Mouse (Mus musculus): Measurements from ENCODE around the gene Chn1.

Chn1 gene

DNA sequence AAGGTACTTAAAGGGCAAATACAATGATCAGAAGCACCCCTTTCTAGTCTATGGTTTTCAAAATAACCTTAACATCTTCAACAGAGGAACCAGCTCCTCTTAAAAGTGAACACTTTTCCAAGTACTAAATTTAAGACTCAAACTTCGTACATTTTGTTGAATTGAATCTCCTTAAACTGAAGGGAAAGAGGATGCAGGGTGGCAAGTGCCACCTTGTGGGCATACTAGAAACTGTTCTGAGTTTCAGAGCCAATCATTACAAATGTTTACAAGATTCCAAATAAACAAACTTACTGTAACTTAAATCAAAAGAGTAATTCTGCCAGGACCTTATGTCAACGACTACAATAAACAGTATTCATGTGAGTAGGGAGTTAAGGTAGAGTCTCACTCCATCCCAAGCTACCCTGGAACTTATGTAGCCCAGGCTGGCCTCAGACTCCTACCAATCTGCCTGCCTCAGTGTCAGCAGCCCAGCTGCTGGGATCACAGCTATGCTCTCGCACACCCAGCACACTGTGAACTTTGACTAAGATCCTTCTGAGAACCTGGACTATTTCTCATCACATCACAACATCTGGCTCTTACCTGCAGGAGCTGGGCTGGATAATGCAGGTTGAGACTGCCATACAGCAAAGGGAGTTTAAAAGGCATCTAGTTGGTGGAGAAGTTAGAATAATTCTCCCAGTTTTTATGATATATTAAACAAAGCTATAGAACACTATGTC, 29.3 kb downstream of the Chn1 start:
- peak in 1 of 2 experiments; percentile 14 for DNase-seq

DNA sequence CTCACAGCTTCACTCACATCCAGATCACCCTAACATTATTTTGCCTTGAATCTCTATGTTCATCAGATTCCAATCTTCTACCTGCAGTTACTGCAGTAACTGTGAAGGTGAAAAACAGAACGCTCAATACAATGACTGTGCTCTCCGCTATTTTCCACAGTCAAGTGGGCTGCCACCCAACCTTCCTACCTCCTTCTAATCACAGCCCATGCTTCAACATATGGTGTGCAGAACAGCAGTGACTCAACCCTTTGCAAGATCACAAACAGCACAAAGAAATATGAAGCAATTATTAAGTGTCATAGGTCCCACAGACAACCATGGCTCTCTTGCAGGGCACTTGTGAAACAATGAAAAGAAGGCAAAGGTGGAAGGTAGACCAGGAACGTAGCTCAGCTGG, 33.9 kb downstream of the Chn1 start:
- no peak for DNase-seq

DNA sequence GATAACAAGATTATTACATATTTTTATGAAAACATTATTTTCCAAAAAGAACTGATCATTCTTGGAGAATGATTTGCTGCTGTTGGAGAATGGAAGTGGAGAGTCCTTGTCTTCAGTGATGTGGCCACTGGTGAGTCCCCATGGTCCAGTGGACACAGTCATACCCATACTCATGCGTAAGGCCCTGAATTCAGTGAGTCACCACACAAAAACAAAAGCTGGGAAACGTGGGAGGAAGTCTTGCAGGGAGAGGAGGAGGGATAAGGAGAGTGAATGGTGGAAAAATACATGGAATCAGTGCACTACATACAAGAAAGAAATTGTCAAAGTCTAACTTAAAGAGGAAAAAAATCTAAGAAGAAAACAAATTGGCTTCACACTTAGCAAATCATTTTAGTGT, 47.3 kb downstream of the Chn1 start:
- DNase-seq: no peak

DNA sequence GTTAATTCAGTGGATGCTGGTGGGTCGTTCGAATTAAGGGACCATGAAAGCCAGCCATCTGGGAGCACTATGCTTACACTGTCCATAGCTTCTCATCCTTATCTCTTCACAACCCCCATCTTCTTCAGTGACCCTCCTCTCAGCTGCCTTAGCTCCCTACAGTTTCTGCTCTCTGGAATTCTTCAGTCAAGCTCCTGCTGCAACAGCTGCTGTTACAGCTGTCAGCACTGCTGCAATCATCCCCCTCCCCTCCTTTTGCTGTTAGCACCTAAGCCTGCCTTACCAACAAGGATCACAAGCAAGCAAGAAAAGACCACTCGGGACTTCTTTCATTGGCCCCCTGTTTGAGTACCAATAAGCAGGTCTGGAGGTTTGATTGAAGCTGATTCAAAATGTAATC, 50.2 kb downstream of the Chn1 start:
- no peak for DNase-seq

DNA sequence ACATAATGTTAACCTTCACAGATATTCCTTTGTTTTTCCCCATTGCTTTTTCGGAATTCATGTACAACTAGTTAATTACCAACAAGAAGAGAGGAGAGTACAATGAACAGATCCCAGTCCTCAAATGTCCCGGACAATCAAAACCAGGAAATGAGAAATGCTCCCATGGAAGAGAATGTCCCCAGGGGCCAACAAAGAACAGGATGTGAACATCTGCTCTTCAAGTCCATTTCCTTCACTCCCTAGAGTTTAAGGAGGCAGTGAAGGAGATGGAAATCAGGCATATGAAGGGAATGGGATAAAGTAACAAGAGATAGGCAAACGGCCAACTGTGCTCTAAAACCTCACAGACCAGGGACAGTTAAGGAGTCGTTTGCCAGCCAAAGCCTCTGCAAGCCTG, 53.3 kb downstream of the Chn1 start:
- DNase-seq: no peak

DNA sequence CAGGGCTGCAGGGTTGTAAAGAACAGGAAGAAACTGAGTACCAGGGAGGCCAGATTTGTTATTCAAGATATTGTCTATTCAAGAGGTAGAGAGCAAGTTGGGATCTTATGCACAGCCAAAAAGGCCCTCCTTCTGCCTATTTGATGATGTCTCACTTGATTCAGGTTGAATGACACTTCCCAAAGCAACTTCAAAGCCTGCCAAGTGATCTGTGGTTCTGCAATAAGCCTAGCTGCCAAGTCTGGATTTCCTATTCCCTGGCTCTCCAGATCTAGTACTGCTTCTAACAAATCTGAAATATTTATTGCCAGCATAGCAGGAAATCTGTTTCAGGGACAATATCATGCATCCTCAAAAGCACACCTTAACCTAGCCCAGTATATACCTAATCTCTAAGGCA, 62.7 kb downstream of the Chn1 start:
- no peak for DNase-seq

DNA sequence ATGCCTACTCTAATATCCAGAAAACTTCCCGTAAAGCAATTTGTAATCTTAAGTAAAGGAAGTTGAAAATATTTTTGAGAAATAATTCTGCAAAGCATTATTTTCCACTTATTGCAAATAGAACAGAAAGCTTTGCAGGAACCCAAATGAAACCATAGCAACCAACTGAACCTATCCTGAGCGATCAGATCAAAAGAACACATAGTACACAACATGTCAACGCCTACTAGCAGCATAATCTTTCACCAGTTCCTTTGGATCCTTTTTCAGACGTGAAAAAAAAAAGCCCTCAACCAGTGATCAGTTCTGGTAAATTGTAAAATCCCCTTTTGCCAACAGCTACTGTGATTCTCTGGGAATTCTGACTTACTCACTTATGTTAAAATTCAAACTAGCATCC, 82.1 kb downstream of the Chn1 start:
- DNase-seq: no peak

DNA sequence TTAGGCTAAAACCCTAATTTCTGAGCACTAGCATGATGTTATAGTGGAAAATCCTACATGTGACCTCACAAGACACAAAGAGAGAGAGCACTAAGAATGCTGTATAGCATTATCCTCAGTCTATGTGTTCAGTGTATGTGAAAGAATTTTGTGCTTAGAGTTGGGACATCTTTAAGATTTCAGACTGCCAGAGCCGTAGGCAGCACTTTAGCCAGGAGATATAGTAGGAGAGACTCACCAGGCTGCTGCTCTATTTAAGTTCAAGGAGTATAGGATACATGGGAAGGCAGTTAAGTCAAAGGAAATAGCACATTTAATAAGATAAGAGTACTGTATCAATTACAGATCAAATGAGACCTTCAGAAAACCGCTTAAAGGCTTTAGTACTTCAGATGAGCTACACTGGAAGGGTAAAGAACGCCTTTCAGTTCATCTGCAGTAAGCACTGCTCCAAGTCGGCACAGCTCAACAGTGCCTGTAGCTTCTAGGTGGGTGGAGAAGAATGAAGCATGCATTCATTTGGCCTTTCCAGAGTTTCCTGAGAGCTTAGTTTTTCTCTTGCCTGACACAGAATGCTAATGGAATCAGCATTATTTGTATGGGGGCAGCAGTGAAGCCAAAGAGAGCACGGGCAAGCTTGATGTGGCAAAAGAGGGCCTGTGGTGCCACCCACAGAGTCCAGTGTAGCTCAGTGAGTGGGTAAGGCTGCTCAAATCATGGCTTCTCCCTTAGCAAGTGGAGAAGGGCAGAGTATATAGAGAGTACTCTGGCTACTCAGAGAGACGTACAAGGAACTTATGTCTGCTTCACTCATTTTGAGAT, 84.2 kb downstream of the Chn1 start:
- no peak for DNase-seq

DNA sequence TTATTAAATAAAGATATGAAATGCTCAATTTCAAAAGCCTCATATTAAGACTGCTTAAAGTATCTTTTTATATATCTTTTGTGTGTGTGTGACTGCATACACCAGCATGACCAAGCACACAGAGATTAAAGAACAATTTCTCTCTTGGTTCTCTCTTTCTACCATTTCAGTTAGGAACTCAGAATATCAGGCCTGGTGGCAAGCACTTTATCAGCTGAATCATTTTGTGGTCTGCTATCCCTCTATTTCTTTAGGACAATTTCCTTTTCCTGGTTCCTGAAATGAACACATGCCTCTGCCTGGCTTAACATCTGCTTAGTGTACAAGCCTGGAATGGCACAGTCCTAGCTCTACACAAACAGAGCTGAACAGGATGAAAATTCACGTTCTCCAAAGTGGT, 92.6 kb downstream of the Chn1 start:
- DNase-seq: no peak

DNA sequence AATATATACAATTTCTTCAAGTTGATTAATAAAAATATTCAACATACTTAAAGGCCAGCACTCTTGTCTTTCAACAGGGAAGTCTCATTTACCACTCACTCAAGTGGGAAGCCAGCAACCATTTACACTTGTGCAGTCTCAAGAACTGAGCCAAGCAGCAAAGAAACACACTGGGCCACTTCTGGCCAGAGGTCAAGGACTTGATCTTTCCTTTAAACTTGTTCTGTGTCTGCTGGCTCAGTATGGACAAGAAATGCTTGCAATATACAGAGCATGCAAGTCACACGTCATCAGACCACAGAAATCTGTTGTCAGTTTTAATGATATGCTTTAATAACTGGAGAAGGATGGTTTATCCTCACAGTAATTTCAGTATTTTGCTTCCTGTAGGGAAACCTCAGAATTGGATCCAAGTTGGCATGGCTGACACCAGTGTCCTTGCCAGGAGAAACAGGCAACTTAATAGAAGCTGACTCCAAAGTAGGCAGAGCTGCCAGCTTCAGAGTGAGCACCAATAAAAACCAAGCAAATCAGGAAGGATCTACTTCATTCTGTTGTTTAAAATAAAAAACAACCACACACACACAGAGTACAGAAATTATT, 94.6 kb downstream of the Chn1 start:
- DNase-seq: peak in 1 of 2 experiments; percentile 13

DNA sequence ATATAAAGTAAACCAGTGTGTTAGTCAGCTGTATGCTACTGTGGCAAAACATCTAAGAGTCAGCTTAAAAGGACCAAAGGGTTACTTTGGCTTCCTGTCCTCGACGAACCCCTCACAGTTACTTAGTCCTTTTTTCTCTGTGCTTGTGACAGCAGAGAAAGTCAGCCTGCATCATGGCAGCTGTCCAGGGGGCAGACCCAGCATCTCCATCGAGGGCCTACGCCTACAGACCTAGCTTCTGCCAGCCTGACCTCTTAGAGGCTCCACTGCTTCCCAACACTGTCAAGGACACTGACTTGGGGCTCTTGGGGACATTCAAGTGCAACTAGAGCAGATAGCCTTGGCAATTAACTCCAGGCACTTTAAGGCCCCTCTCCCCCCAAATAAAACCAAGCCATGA, 106.5 kb downstream of the Chn1 start:
- DNase-seq: no peak

DNA sequence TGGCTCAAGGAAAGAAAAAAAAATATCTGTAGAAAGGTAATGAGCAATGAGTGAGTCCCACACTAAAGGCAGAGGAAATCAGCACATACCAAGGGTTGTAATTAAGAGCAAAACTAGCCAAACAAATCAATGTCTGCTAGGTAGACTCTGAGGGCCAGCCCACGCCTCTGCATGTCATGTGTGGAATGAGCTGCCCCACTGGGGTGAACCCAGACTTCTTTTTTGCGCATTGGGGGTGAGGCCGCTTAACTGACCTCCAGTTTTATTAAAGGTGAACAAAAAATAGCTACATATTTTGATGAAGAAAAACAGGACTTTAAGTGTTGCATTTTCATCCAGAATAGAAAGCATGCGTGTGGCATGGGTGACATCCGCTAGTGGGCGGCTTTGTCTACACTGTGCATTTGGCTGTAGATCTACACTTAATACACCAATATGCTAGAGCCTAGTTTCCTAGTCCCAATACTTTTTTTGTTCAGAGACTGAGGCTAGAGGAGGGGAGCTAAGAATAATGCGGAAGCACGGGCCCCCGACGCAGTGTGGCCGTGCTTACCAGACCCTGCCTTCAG, 114.5 kb downstream of the Chn1 start:
- DNase-seq: no peak

DNA sequence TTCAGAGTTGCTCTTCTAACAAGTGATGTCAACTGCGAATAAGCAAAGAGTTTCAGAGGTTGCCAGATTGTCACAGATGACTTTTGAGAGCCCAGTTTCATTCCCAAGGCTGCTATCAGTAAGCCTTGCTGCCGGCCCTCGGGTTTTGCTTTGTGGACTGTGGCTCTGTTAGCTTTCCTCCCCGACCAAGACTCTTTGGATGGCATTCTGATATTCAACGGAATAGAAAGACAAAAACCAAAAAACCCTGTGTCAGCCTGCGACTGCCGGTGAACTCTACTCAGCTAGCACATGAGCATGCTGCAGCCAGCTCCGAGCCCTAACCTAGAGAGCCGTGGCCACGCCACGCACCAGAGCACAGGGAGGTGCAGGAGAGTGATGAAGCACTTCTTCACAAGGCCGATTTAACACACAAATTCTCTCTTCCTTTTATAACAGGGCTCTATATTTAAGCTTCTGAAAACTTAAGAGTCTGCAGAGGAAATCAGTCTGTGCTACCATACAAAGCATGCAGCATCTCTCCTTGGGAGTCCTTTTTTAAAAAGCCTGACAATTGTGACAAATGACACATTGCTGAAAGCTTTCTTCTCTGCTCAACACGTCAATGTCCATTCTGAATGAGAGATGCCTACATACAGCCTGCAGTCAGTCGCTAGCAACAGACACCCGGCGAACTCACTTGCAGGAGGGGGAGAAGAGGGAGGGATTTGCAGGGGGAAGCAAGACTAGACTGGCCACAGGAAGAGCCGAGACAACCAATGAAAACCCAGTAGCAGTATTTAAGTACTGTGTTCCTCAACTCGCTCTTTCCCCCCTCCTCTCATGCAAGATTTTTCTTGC, 115.2 kb downstream of the Chn1 start:
- peak; percentile 34 to 38 for DNase-seq

DNA sequence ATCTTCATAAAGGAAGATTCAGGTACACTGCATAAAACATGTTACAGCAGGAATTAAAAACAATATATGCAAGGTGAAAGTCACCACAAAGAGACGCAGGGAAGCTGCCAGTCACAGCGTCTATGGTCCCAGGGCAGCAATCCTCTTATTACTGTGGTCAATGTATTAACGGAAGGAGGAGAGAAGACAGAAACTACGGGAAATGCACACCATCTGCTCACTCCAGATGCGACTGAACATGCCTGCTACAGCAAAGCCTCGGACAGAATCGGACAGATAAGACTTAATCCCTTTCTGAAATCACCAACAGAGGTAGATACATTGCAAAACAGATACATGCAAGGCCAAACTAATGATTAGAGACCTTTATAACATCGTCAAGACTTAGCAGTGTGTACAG, 116.1 kb downstream of the Chn1 start:
- no peak for DNase-seq

DNA sequence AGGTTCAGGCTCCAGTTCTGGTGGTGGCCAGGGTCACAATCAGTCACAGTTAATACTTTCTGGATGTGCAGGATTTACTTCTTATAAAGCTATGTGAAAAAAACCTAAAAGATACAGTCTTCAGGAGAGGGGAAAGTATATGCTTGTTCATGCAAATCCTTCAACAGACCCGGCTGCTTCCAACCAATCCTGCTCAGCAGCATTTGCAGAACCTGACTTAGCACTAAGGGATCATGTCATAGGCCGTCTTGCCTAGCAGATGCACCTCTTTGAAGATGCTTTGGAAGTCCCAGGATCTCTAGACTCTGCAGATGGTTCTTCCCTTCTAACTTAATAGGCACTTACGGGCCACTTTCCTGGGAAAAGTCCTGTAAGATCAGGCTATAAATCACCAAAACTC, 117.2 kb downstream of the Chn1 start:
- no peak for DNase-seq

DNA sequence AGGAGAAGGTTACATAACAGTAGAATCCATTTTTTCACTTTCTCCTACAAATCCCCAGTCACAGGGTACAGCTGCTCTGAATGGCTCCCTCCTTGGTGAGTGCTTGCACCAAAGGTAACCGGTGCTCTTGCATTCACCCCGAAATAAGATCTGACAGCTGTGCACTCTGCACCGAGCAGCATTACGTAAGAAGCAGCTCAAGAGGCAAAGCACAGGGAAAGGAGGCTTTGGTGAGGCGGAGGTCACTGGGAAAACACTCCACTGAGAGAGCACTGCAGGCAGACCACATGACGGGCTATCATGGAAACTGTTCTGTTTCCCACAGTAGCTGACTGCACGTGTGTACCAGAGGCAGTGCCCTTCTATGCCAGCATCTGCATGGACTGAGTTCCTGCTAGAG, 118.0 kb downstream of the Chn1 start:
- DNase-seq: no peak

DNA sequence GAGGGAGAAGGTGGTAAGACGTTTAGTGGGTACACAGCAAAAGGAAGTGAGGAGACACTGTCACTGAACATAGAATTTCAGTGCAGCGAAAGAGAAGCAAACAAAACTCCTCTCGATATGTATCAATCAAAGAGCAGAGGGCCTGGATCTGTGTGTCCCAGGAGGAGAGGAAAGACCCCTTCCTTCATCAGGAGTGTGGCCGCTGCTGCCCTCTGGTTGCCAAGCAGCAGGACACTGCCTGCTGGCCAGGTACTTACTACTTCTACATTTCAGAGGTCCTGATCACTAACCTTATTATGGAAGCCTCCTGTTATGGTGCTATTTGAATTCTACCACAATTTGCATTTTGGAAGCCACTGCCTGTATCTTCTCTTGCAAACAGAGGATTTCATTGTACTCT, 119.5 kb downstream of the Chn1 start:
- no peak for DNase-seq

DNA sequence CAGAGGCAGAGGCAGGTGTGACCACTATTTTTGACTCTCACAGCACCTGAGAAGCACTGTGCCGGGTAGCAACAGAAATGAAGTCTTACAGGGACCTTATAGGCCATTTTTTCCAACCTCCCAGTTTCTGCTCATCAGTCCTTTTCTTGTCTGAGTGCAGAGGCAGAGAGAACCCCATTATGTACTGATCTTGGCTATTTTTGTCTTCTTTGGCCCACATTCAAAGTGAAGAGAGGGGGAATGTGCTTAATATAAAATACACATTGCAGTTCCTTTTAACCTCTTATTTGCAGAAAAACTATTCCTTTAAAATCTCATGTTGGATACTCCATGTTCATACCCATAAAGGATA, 120.3 kb downstream of the Chn1 start:
- no peak for DNase-seq

DNA sequence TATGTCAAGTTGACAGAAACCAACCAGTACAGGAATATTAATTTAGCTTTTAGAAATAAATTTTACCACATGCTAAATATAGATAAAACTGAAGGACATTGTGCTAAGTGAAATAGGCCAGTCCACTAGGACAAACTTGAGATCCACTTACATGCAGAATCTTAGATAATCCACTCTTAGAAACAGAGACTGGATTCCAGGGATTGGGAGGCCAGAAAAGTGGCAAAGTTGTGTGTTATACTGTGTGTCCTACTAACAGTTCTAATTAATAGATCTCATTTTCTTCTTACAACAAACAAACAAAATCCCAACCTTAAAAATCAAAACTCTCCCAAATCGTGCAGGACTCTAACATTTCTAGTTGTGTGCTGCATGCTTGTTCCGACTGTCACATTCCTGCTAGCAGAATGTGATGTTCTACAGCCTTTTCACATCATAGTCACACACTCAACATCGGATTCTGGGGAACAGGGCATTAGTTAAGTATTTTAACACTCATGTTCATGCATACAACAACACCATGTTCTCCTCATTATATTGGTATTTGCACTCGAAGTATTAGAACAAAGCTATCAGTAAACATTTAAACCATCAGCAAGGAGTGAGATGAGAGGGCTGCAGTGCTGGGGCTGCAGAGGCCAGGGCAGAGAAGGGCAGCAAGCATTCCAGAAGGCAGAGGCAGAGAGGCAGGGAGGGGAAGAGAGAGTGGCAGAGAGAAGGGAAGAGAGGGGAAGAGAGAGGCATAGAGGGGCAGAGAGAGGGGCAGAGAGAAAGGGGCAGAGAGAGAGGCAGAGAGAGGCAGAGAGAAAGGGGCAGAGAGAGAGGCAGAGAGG, 120.9 kb downstream of the Chn1 start:
- no peak for DNase-seq

DNA sequence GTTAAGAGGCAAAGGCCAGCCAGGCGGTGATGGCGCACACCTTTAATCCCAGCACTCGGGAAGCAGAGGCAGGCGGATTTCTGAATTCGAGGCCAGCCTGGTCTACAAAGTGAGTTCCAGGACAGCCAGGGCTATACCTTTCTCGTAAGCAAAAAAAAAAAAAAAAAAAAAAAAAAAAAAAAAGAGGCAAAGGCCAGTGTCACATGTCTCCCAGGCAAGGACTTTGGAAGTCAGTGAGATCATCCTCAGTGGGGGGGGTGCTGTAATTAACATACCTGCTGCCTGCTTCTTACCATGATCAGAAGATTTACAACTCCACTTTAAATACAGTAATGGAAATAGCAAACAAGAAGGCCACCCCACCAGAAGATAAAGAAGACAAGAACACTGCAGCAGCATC, 137.5 kb downstream of the Chn1 start:
- DNase-seq: no peak

DNA sequence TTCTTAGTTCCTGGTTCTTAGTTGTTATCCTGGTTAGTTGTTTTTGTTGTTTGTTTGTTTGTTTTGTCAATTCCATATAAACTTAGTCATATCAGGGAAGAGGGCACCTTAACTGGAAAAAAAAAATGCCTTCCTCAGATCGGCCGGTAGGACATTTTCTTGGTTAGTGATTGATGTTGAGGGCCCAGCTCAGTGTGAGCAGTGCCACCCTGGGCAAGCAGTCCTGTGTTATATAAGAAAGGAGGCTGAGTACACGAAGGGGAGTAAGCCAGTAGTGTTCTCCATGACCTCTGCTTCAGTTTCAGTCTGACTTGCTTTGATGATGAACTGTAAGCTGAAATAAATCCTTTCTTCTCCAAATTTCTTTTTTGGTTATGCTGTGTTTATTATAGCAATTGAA, 138.8 kb downstream of the Chn1 start:
- DNase-seq: no peak

DNA sequence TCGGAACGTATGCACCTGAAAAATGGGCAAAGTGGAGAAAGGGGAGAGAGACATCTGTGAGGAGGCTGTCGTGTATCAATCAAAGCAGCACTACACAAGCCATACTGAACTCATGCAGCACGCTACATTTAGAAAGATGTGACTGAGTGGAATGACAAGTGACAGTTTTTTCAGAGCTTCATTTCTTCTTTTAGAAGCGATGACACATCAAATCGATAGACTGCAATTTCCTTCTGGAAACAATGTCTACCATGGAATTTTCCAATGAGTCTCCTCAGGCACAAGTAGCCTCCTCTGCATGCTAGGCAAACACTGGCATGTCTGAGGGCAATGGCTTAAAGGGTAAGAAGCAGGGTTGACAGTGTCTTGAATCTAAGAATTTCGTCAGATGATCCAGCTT, 143.3 kb downstream of the Chn1 start:
- DNase-seq: no peak

Measured in cerebellum, postnatal 36 days (tissue).